Mouse (Mus musculus) heart, embryonic 16.5 days (tissue): Measurements from ENCODE around the gene Kank3. TPM values are rescaled to one million over a fixed set of nuclear protein-coding genes. Genes with fewer than 3 reads are reported as not detected.

Experiments
- ATAC-seq: fragments of 200-750 bp; cut with Nextera tagmentation; replicated peaks from 2 replicates; pipeline ENCODE4 v1.8.0; 2017; ENCODE audit warnings: moderate number of reproducible peaks; ENCODE audit not compliant: insufficient read depth, low FRiP score; ENCODE audit errors: extremely low read depth
- H3K27ac ChIP-seq: fragments of 300-500 bp; sonication (generic); 2 replicates; pipeline ENCODE4 v1.5.1; 2014; ENCODE audit warnings: mild to moderate bottlenecking, low read length, control low read depth, moderate library complexity
- H3K27me3 ChIP-seq: fragments of 300-500 bp; sonication (generic); 2 replicates; pipeline ENCODE4 v1.6.1; 2014; ENCODE audit warnings: low read length, mixed read lengths; ENCODE audit not compliant: control insufficient read depth, insufficient read depth
- H3K36me3 ChIP-seq: fragments of 300-500 bp; sonication (generic); 2 replicates; pipeline ENCODE4 v1.6.1; 2014; ENCODE audit not compliant: control insufficient read depth, insufficient read depth
- H3K4me1 ChIP-seq: fragments of 300-500 bp; sonication (generic); 2 replicates; pipeline ENCODE4 v1.6.1; 2014; ENCODE audit warnings: low read length, mixed read lengths; ENCODE audit not compliant: control insufficient read depth, insufficient read depth
- H3K4me2 ChIP-seq: fragments of 300-500 bp; sonication (generic); 2 replicates; pipeline ENCODE4 v1.6.1; 2014; ENCODE audit warnings: low read depth, mild to moderate bottlenecking, control low read depth, low read length
- H3K4me3 ChIP-seq: fragments of 300-500 bp; sonication (generic); 2 replicates; pipeline ENCODE4 v1.5.1; 2014; ENCODE audit warnings: mild to moderate bottlenecking, control low read depth, low read length
- H3K9ac ChIP-seq: fragments of 300-500 bp; sonication (generic); 2 replicates; pipeline ENCODE4 v1.6.1; 2014; ENCODE audit warnings: low read length, control low read depth
- H3K9me3 ChIP-seq: fragments of 300-500 bp; sonication (generic); replicated peaks from 2 replicates; pipeline ENCODE4 v1.6.1; 2016; ENCODE audit warnings: low read length; ENCODE audit not compliant: control insufficient read depth
- WGBS: fragments of 180-500 bp; shearing (Covaris S2); extraction: QIAGEN DNeasy Blood & Tissue Kit; methylation state at CpG from one replicate; pipeline ENCODE4 v1.1.7; 2014; 5-methylcytosine and 5-hydroxymethylcytosine counted together
- polyA plus RNA-seq: library from polyadenylated mRNA; unstranded; fragments of >200 nt; fragmentation: Nextera tagmentation; extraction: Ambion mirVana; gene quantifications from 2 replicates; pipeline ENCODE4 v1.2.1, GENCODE M21; 2015

Kank3 gene
- polyA plus RNA-seq, 1 experiment from 2014 or later: 48.5 TPM

DNA sequence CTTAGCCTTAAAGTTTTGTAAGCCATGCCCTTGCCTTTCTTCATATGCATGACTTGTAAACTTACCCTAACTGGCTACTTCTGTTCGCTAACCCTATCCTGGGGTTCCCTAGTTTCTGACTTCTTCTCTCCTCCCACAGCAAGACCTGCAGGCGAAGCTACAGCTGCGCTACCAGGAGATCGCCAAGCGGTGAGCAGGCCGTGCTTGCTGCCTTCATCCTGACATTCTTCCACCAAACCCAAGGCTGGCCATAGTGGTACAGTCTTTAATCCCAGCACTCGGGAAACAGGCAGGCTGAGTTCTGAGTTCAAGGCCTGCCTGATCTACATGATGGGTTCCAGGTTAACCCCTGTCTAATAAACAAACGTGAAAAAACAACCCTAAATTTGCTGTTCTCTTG is 15.1 kb downstream of the Kank3 start:
- peaks cover 32% of the 10 kb centered on the region for H3K36me3 ChIP-seq
- H3K4me1 ChIP-seq: peaks cover 48% of the 10 kb centered on the region
- no peak for ATAC-seq

GRCm38 (mm10) chr17:33826850-33827249 is 16.5 kb downstream of the Kank3 start:
- no peak overlapping the region for H3K4me2 ChIP-seq
- H3K9ac ChIP-seq: no peak overlapping the region
- no peak overlapping the region for H3K27ac ChIP-seq
- peaks cover 43% of the 10 kb centered on the region for H3K4me1 ChIP-seq
- H3K27me3 ChIP-seq: no peaks in the 10 kb centered on the region
- 0% methylated on average over 3 of the region's 3 CpGs for WGBS
- H3K4me3 ChIP-seq: no peak overlapping the region
- ATAC-seq: no peak
- no peaks in the 10 kb centered on the region for H3K9me3 ChIP-seq
- peaks cover 29% of the 10 kb centered on the region for H3K36me3 ChIP-seq

More for the DNA sequence above, 15.1 kb downstream of the Kank3 start:
- Histone ChIP-seq H3K27me3 (no peaks in the 10 kb centered on the region), H3K4me2 (peak overlapping the region; percentile 83), H3K4me3 (peak overlapping the region; percentile 90), H3K9ac (no peak overlapping the region; the same call in 1 of the 2 replicates), H3K27ac (no peak overlapping the region), H3K9me3 (no peaks in the 10 kb centered on the region)
- 85% methylated on average over 8 of the region's 8 CpGs for WGBS

DNA sequence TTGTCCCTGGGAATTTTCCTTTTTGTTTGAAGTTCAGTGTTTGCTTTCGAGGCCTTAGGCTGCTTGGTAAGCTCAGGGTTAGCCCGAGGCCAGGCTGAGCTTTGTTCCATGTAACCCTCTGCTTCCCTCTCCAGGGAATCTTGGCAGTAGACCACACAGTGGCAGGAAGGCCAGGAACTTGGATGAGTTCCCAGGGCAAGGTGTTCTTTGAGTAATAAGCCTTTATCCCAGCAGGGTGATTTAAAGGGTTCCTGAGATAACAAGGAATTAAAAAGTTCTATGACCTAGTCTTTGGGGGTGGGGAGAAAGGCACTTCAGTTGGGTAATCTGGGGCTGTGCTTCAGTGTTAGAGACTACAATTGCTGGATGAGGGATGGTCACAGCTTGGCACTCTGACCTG is 18.6 kb downstream of the Kank3 start:
- H3K9ac ChIP-seq: no peak overlapping the region; the same call in 1 of the 2 replicates
- peak overlapping the region; percentile 13 for H3K4me2 ChIP-seq
- no peaks in the 10 kb centered on the region for H3K27me3 ChIP-seq
- H3K4me3 ChIP-seq: no peak overlapping the region
- H3K27ac ChIP-seq: peak overlapping the region; percentile 58
- WGBS: 16% methylated on average over 2 of the region's 2 CpGs
- H3K36me3 ChIP-seq: peaks cover 28% of the 10 kb centered on the region
- peaks cover 32% of the 10 kb centered on the region for H3K4me1 ChIP-seq
- H3K9me3 ChIP-seq: no peaks in the 10 kb centered on the region
- peak; percentile 69 for ATAC-seq

GRCm38 (mm10) chr17:33829561-33829960 is 19.2 kb downstream of the Kank3 start:
- no peaks in the 10 kb centered on the region for H3K9me3 ChIP-seq
- H3K9ac ChIP-seq: no peak overlapping the region
- H3K36me3 ChIP-seq: peaks cover 33% of the 10 kb centered on the region
- 80% methylated on average over 10 of the region's 10 CpGs for WGBS
- H3K4me2 ChIP-seq: peak overlapping the region; percentile 13; the same call in 1 of the 2 replicates
- H3K27ac ChIP-seq: peak overlapping the region; percentile 23
- peaks cover 32% of the 10 kb centered on the region for H3K4me1 ChIP-seq
- no peaks in the 10 kb centered on the region for H3K27me3 ChIP-seq
- H3K4me3 ChIP-seq: no peak overlapping the region
- no peak for ATAC-seq

GRCm38 (mm10) chr17:33842966-33843795 is 32.9 kb downstream of the Kank3 start, which contains the start of gene Cd320:
Gene Cd320 (plus strand): TSS chr17:33843091.
- peak; percentile 93 for ATAC-seq
- WGBS: under 1% methylated on average over 44 of the region's 45 CpGs
- no peak within 1 kb of the TSS for H3K27ac ChIP-seq

GRCm38 (mm10) chr17:33844196-33844595 is 33.9 kb downstream of the Kank3 start:
- WGBS: 83% methylated on average over 1 of the region's 1 CpGs
- ATAC-seq: no peak
- Histone ChIP-seq H3K9me3 (no peaks in the 10 kb centered on the region), H3K4me3 (no peak overlapping the region), H3K4me2 (peak overlapping the region; percentile 87; the same call in 1 of the 2 replicates), H3K27me3 (no peaks in the 10 kb centered on the region), H3K27ac (no peak overlapping the region), H3K4me1 (peaks cover 10% of the 10 kb centered on the region), H3K36me3 (0 out of 2 replicates have a peak, but pooled peaks cover 2% of the 10 kb centered on the region), H3K9ac (peak overlapping the region; percentile 18; the same call in 1 of the 2 replicates)

More at GRCm38 (mm10) chr17:33842966-33843795, 32.9 kb downstream of the Kank3 start, which contains the start of gene Cd320:
- Histone ChIP-seq H3K4me3 (peak within 1 kb of the TSS; percentile 92), H3K9ac (peak within 1 kb of the TSS; percentile 78), H3K27me3 (no peaks in the 10 kb centered on the region), H3K9me3 (no peaks in the 10 kb centered on the region), H3K4me1 (peaks cover 10% of the 10 kb centered on the region), H3K36me3 (peaks cover 5% of the 10 kb centered on the region; the same call in 1 of the 2 replicates), H3K4me2 (peak within 1 kb of the TSS; percentile 87)

GRCm38 (mm10) chr17:33848139-33848538 is 37.8 kb downstream of the Kank3 start:
- Histone ChIP-seq H3K4me1 (peaks cover 10% of the 10 kb centered on the region), H3K27me3 (no peaks in the 10 kb centered on the region), H3K9ac (no peak overlapping the region), H3K27ac (no peak overlapping the region), H3K36me3 (0 out of 2 replicates have a peak, but pooled peaks cover 2% of the 10 kb centered on the region), H3K4me2 (no peak overlapping the region), H3K9me3 (no peaks in the 10 kb centered on the region), H3K4me3 (no peak overlapping the region)
- WGBS: 69% methylated on average over 8 of the region's 8 CpGs
- ATAC-seq: no peak

DNA sequence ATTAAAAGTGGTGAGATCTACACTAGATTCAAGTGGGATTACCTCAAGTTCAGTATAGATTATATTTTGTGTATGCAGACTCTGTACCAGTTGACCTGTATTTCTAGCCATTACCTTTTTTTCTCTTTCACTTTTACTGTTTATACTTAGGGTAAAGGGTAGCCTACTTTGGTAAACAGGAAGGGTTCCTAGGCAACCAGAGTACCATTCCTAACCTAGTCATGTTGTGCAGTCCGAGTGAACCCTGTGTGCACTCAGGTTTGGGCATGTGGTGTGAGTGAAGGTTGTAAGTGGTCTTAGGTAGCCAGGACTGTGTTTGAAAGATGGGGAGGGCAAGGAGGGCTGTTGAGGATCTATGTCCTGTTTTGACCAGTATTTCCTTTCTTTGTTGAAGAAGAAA is 41.0 kb downstream of the Kank3 start:
- no peak for ATAC-seq
- 46% methylated on average over 1 of the region's 1 CpGs for WGBS
- H3K27ac ChIP-seq: no peak overlapping the region
- H3K9me3 ChIP-seq: no peaks in the 10 kb centered on the region
- H3K36me3 ChIP-seq: 0 out of 2 replicates have a peak, but pooled peaks cover 2% of the 10 kb centered on the region
- H3K4me1 ChIP-seq: no peaks in the 10 kb centered on the region
- H3K9ac ChIP-seq: no peak overlapping the region
- H3K4me2 ChIP-seq: no peak overlapping the region
- H3K4me3 ChIP-seq: no peak overlapping the region
- no peaks in the 10 kb centered on the region for H3K27me3 ChIP-seq

- Histone ChIP-seq H3K4me1 (no peaks in the 10 kb centered on the region), H3K27me3 (no peaks in the 10 kb centered on the region), H3K4me3 (no peak overlapping the region), H3K36me3 (no peaks in the 10 kb centered on the region), H3K9me3 (0 out of 2 replicates have a peak, but pooled peaks cover 3% of the 10 kb centered on the region), H3K9ac (no peak overlapping the region), H3K4me2 (no peak overlapping the region), H3K27ac (no peak overlapping the region)
- 77% methylated on average over 4 of the region's 4 CpGs for WGBS
- ATAC-seq: no peak
These were observed 47.5 kb downstream of the Kank3 start for GRCm38 (mm10) chr17:33857816-33858215.
